Comparison of ENCODE assay signal across 7 mouse cellular contexts in the genomic region with DNA sequence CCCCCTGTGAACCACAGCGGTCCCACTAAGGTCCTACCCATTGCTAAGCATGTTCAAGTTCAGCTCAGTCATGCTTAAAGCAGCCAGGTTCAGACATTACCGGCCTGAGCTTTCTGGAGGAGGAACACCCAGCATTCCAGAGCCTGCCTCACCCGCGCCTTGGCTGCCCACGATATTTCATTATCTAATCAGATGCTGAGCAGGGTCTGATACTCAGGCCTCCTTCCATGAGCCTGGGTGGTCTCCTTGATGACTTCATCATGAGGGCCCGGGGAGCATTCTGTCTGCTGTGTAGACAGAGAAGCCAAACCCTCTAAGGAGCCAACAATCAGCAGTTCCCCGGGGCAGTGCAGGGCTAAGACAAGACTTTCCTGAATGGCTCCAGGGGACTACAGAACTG.
DNase-seq lines count a peak whose midpoint lies in the region; ATAC-seq and TF ChIP-seq lines count a peak whose summit lies in the region.

No protein-coding gene starts in this region.

- H3K27me3 ChIP-seq in lung, embryonic 14.5 days (ENCODE audit: insufficient read depth, low read length), result no peaks in the 10 kb centered on the region
- H3K27me3 ChIP-seq in forebrain, embryonic 11.5 days (ENCODE audit: control insufficient read depth, insufficient read depth, low read length), result no peaks in the 10 kb centered on the region
- H3K27me3 ChIP-seq in hindbrain, postnatal 0 days (ENCODE audit: insufficient read depth, low read length), result no peaks in the 10 kb centered on the region

- no peak overlapping the region for H3K4me3 ChIP-seq in lung, embryonic 14.5 days (ENCODE audit: low read depth, low read length)
- no peak overlapping the region for H3K4me3 ChIP-seq in lung, adult 2 months (replicated peaks; ENCODE audit: extremely low read depth, low read depth, low read length)
- no peak overlapping the region for H3K4me3 ChIP-seq in forebrain, embryonic 11.5 days (ENCODE audit: low read depth, low read length)
- H3K4me3 ChIP-seq in hindbrain, postnatal 0 days (ENCODE audit: low read length), result no peak overlapping the region

- H3K9ac ChIP-seq in lung, embryonic 14.5 days, result no peak overlapping the region
- H3K9ac ChIP-seq in forebrain, embryonic 11.5 days (ENCODE audit: low read length), result no peak overlapping the region
- H3K9ac ChIP-seq in hindbrain, postnatal 0 days (replicated peaks; ENCODE audit: low read length), result no peak overlapping the region

- DNase-seq in lung, embryonic 14.5 days, result peak; percentile 75
- no peak for DNase-seq in lung, adult 2 months
- DNase-seq in forebrain, embryonic 11.5 days (ENCODE audit: low spot score), result no peak
- no peak for DNase-seq in hindbrain, postnatal 0 days (ENCODE audit: low spot score)
- DNase-seq in naive thymus-derived CD4-positive, alpha-beta T cell, adult 2 months (ENCODE audit: low read depth), result peak; percentile 5
- no peak for DNase-seq in adipocyte (ENCODE audit: low spot score)

- H3K4me2 ChIP-seq in lung, embryonic 14.5 days, result peak overlapping the region; percentile 8; the same call in 1 of the 2 replicates
- no peak overlapping the region for H3K4me2 ChIP-seq in forebrain, embryonic 11.5 days (ENCODE audit: low read depth, low read length, severe bottlenecking)
- no peak overlapping the region for H3K4me2 ChIP-seq in hindbrain, postnatal 0 days (ENCODE audit: low read depth, low read length)

- no peaks in the 10 kb centered on the region; the same call in 1 of the 2 replicates for H3K36me3 ChIP-seq in lung, embryonic 14.5 days (ENCODE audit: insufficient read depth)
- no peaks in the 10 kb centered on the region for H3K36me3 ChIP-seq in forebrain, embryonic 11.5 days (ENCODE audit: control insufficient read depth, insufficient read depth, low read length)
- no peaks in the 10 kb centered on the region for H3K36me3 ChIP-seq in hindbrain, postnatal 0 days (ENCODE audit: insufficient read depth, low read length)

- H3K27ac ChIP-seq in lung, embryonic 14.5 days (ENCODE audit: low read depth), result peak overlapping the region; percentile 90
- H3K27ac ChIP-seq in forebrain, embryonic 11.5 days (ENCODE audit: low read depth, low read length), result no peak overlapping the region
- no peak overlapping the region for H3K27ac ChIP-seq in hindbrain, postnatal 0 days

- 16% methylated on average over 7 of the region's 7 CpGs for WGBS in lung, embryonic 14.5 days
- 21% methylated on average over 7 of the region's 7 CpGs for WGBS in lung, adult 2 months
- 62% methylated on average over 7 of the region's 7 CpGs for WGBS in forebrain, embryonic 11.5 days
- WGBS in hindbrain, postnatal 0 days, result 39% methylated on average over 7 of the region's 7 CpGs

- peak; percentile 77 for ATAC-seq in lung, embryonic 14.5 days (ENCODE audit: insufficient read depth)
- ATAC-seq in forebrain, embryonic 11.5 days (replicated peaks; ENCODE audit: low FRiP score), result 0 out of 2 replicates have a peak, but pooled peaks have one; percentile 30
- ATAC-seq in hindbrain, postnatal 0 days, result peak; percentile 49; the same call in 1 of the 2 replicates
- ATAC-seq in CD4-positive, CD25-positive, alpha-beta regulatory T cell, adult 4 months, result no peak

- TF ChIP-seq POLR2A in lung, adult 2 months (IDR thresholded peaks at IDR 0.05; ENCODE audit: borderline replicate concordance, extremely low read depth, low read depth, low read length), result no peak

- H3K9me3 ChIP-seq in lung, embryonic 14.5 days (ENCODE audit: low read depth, low read length), result no peaks in the 10 kb centered on the region; the same call in 1 of the 2 replicates
- H3K9me3 ChIP-seq in forebrain, embryonic 11.5 days (ENCODE audit: control insufficient read depth, low read length), result no peaks in the 10 kb centered on the region
- H3K9me3 ChIP-seq in hindbrain, postnatal 0 days (ENCODE audit: low read length), result no peaks in the 10 kb centered on the region

- TF ChIP-seq CTCF in lung, embryonic 14.5 days (IDR thresholded peaks at IDR 0.05; ENCODE audit: low read depth), result no peak
- no peak for TF ChIP-seq CTCF in lung, adult 2 months (IDR thresholded peaks at IDR 0.05; ENCODE audit: insufficient read depth, low read length)
- no peak for TF ChIP-seq CTCF in hindbrain, postnatal 0 days (IDR thresholded peaks at IDR 0.05; ENCODE audit: low read depth)

- H3K4me1 ChIP-seq in lung, embryonic 14.5 days (ENCODE audit: insufficient read depth), result peaks cover 17% of the 10 kb centered on the region
- peaks cover 29% of the 10 kb centered on the region for H3K4me1 ChIP-seq in lung, adult 2 months (ENCODE audit: control insufficient read depth, insufficient read depth, low read length)
- H3K4me1 ChIP-seq in forebrain, embryonic 11.5 days (replicated peaks; ENCODE audit: control insufficient read depth, insufficient read depth, low read length), result no peaks in the 10 kb centered on the region
- peaks cover 2% of the 10 kb centered on the region; the same call in 1 of the 2 replicates for H3K4me1 ChIP-seq in hindbrain, postnatal 0 days (ENCODE audit: insufficient read depth, low read length)

Comparison
In these comparisons a context has a peak if more than half of its experiments do, and no peak if none do; other contexts are left out.
1. DNase-seq: peak in lung, embryonic 14.5 days (single experiment) and naive thymus-derived CD4-positive, alpha-beta T cell, adult 2 months (single experiment); none in lung, adult 2 months (single experiment), forebrain, embryonic 11.5 days (single experiment), hindbrain, postnatal 0 days (single experiment) and adipocyte (single experiment).